Mouse (Mus musculus) Patski (cell line): Measurements from ENCODE around the gene Mef2b. TPM values are rescaled to one million over a fixed set of nuclear protein-coding genes. Genes with fewer than 3 reads are reported as not detected.
A peak's percentile ranks its signal among the peaks of the same experiment; 100 is the strongest.

Experiments
- ATAC-seq: fragments of 100-300 bp; one replicate; pipeline ENCODE4 v1.8.0; 2021
- CTCF ChIA-PET: fragments of 350-600 bp; sonication (Branson Sonifier 250); formaldehyde crosslinking; loops from one replicate; lab custom pipeline; 2022; ENCODE audit warnings: inconsistent platforms; lab: Charles Lee
- POLR2A ChIA-PET: fragments of 350-600 bp; sonication (Branson Sonifier 250); formaldehyde crosslinking; loops from one replicate; lab custom pipeline; 2022; ENCODE audit warnings: antibody characterized with exemption, inconsistent platforms; lab: Charles Lee
- DNase-seq: peaks from one replicate; pipeline ENCODE4 v3.0.0-alpha.2; 2011; ENCODE audit warnings: low read depth, low spot score
- H3K27me3 ChIP-seq: fragments of 371-371 bp; one replicate; pipeline ENCODE4 v1.5.1; 2021
- CTCF ChIP-seq: fragments of 100-300 bp; IDR thresholded peaks from one replicate; pipeline ENCODE4 v1.5.1; 2021
- in situ Hi-C: fragments of 300-500 bp; cut with MboI; formaldehyde crosslinking; loops from 3 replicates; pipeline ENCODE4 v1.11.1; 2018; ENCODE audit warnings: low pct_unique_long_range_greater_than_20kb, mixed read lengths
- polyA plus RNA-seq: library from polyadenylated mRNA; unstranded; gene quantifications from one replicate; pipeline ENCODE4 v1.2.3, GENCODE M21; 2021

The Mef2b gene
- polyA plus RNA-seq, 1 experiment from 2014 or later: 0.54 TPM

GRCm38 (mm10) chr8:70197603-70198002 is 58.1 kb downstream of the Mef2b start:
- ATAC-seq (no peak), DNase-seq (no peak)
- no peak for TF ChIP-seq CTCF
- ChIA-PET POLR2A (no interaction called here), CTCF (interaction anchor here (3.3 kb wide), 1 partner anchor 26 kb away, joined by 15 read pairs; no protein-coding TSS in a partner anchor)
- in situ Hi-C loops: no loop called here
- no peaks in the 10 kb centered on the region for H3K27me3 ChIP-seq

- in situ Hi-C loops: no loop called here
- ChIA-PET CTCF (interaction anchor here (0.7 to 3.3 kb wide), 11 partner anchors 8 to 115 kb away, joined by 3 to 15 read pairs (median 3); partner anchors contain the start of gene Tmem161a), POLR2A (no interaction called here)
- no peaks in the 10 kb centered on the region for H3K27me3 ChIP-seq
- TF ChIP-seq CTCF: no peak
- DNase-seq: no peak
- ATAC-seq: no peak
These were observed 60.7 kb downstream of the Mef2b start for GRCm38 (mm10) chr8:70200098-70200681.

- no peak for TF ChIP-seq CTCF
- ATAC-seq: no peak
- in situ Hi-C loops: no loop called here
- ChIA-PET POLR2A (no interaction called here), CTCF (interaction anchor here (1.3 to 2.0 kb wide), 2 partner anchors 9 to 22 kb away, joined by 4 to 6 read pairs; no protein-coding TSS in a partner anchor)
- DNase-seq: no peak
- no peaks in the 10 kb centered on the region for H3K27me3 ChIP-seq
These were observed 61.9 kb downstream of the Mef2b start for GRCm38 (mm10) chr8:70201417-70201816.

- no peak for TF ChIP-seq CTCF
- POLR2A ChIA-PET: interaction anchor here (1.0 kb wide), 1 partner anchor 8 kb away, joined by 3 read pairs; no protein-coding TSS in a partner anchor
- in situ Hi-C loops: no loop called here
- CTCF ChIA-PET: interaction anchor here (1.0 kb wide), 1 partner anchor 17 kb away, joined by 4 read pairs; no protein-coding TSS in a partner anchor
- H3K27me3 ChIP-seq: no peaks in the 10 kb centered on the region
- ATAC-seq (no peak), DNase-seq (no peak)
These were observed 63.6 kb downstream of the Mef2b start for GRCm38 (mm10) chr8:70203072-70203471.

GRCm38 (mm10) chr8:70204757-70205156 is 65.2 kb downstream of the Mef2b start:
- ChIA-PET CTCF (no interaction called here), POLR2A (no interaction called here)
- no peak for TF ChIP-seq CTCF
- H3K27me3 ChIP-seq: no peaks in the 10 kb centered on the region
- in situ Hi-C loops: no loop called here
- DNase-seq: no peak
- no peak for ATAC-seq

GRCm38 (mm10) chr8:70208130-70208529 is 68.6 kb downstream of the Mef2b start:
- H3K27me3 ChIP-seq: no peaks in the 10 kb centered on the region
- in situ Hi-C loops: no loop called here
- DNase-seq: no peak
- no peak for ATAC-seq
- no peak for TF ChIP-seq CTCF
- ChIA-PET CTCF (interaction anchor here (1.2 kb wide), 1 partner anchor 8 kb away, joined by 3 read pairs; no protein-coding TSS in a partner anchor), POLR2A (no interaction called here)

- ATAC-seq: no peak
- DNase-seq: no peak
- POLR2A ChIA-PET: no interaction called here
- no peaks in the 10 kb centered on the region for H3K27me3 ChIP-seq
- TF ChIP-seq CTCF: no peak
- in situ Hi-C loops: no loop called here
- CTCF ChIA-PET: interaction anchor here (1.5 kb wide), 1 partner anchor 9 kb away, joined by 6 read pairs; no protein-coding TSS in a partner anchor
These were observed 71.0 kb downstream of the Mef2b start for GRCm38 (mm10) chr8:70210538-70210937.

- no peaks in the 10 kb centered on the region for H3K27me3 ChIP-seq
- DNase-seq: no peak
- no peak for TF ChIP-seq CTCF
- in situ Hi-C loops: no loop called here
- POLR2A ChIA-PET: no interaction called here
- CTCF ChIA-PET: no interaction called here
- ATAC-seq: no peak
These were observed 71.8 kb downstream of the Mef2b start for GRCm38 (mm10) chr8:70211275-70211674.

GRCm38 (mm10) chr8:70211726-70212111 is 72.2 kb downstream of the Mef2b start:
- no peak for ATAC-seq
- DNase-seq: no peak
- no peak for TF ChIP-seq CTCF
- no peaks in the 10 kb centered on the region for H3K27me3 ChIP-seq
- ChIA-PET CTCF (interaction anchor here (0.7 to 1.6 kb wide), 2 partner anchors 33 to 141 kb away, joined by 3 read pairs; no protein-coding TSS in a partner anchor), POLR2A (interaction anchor here (1.0 kb wide), 1 partner anchor 17 kb away, joined by 3 read pairs; no protein-coding TSS in a partner anchor)
- in situ Hi-C loops: no loop called here

GRCm38 (mm10) chr8:70212112-70213055 is 72.9 kb downstream of the Mef2b start, which contains the start of gene Slc25a42:
TSS of gene Slc25a42 (minus strand) at chr8:70212305.
- peak; percentile 98 for DNase-seq
- in situ Hi-C loops: no loop called here
- CTCF ChIA-PET: interaction anchor here (0.7 to 1.6 kb wide), 4 partner anchors 9 to 142 kb away, joined by 3 to 4 read pairs (median 4); no protein-coding TSS in a partner anchor
- H3K27me3 ChIP-seq: no peaks in the 10 kb centered on the region
- POLR2A ChIA-PET: interaction anchor here (1.0 to 1.7 kb wide), 2 partner anchors 17 to 53 kb away, joined by 3 read pairs; no protein-coding TSS in a partner anchor
- no peak for TF ChIP-seq CTCF
- peak; percentile 97 for ATAC-seq
